Mouse (Mus musculus) heart, embryonic 16.5 days (tissue): ENCODE data around the gene Diras1. TPM values are rescaled to one million over a fixed set of nuclear protein-coding genes. Genes with fewer than 3 reads are reported as not detected.
"Not testable (repeated sequence)": the region's sequence is repeated elsewhere in the genome, so short reads cannot be mapped to it uniquely, and the experiment has no call there.

ENCODE experiments used
- ATAC-seq: fragments of 200-750 bp; cut with Nextera tagmentation; replicated peaks from 2 replicates; pipeline ENCODE4 v1.8.0; 2017; ENCODE audit warnings: moderate number of reproducible peaks; ENCODE audit not compliant: insufficient read depth, low FRiP score; ENCODE audit errors: extremely low read depth
- H3K27ac ChIP-seq: fragments of 300-500 bp; sonication (generic); 2 replicates; pipeline ENCODE4 v1.5.1; 2014; ENCODE audit warnings: mild to moderate bottlenecking, low read length, control low read depth, moderate library complexity
- H3K27me3 ChIP-seq: fragments of 300-500 bp; sonication (generic); 2 replicates; pipeline ENCODE4 v1.6.1; 2014; ENCODE audit warnings: low read length, mixed read lengths; ENCODE audit not compliant: control insufficient read depth, insufficient read depth
- H3K36me3 ChIP-seq: fragments of 300-500 bp; sonication (generic); 2 replicates; pipeline ENCODE4 v1.6.1; 2014; ENCODE audit not compliant: control insufficient read depth, insufficient read depth
- H3K4me1 ChIP-seq: fragments of 300-500 bp; sonication (generic); 2 replicates; pipeline ENCODE4 v1.6.1; 2014; ENCODE audit warnings: low read length, mixed read lengths; ENCODE audit not compliant: control insufficient read depth, insufficient read depth
- H3K4me2 ChIP-seq: fragments of 300-500 bp; sonication (generic); 2 replicates; pipeline ENCODE4 v1.6.1; 2014; ENCODE audit warnings: low read depth, mild to moderate bottlenecking, control low read depth, low read length
- H3K4me3 ChIP-seq: fragments of 300-500 bp; sonication (generic); 2 replicates; pipeline ENCODE4 v1.5.1; 2014; ENCODE audit warnings: mild to moderate bottlenecking, control low read depth, low read length
- H3K9ac ChIP-seq: fragments of 300-500 bp; sonication (generic); 2 replicates; pipeline ENCODE4 v1.6.1; 2014; ENCODE audit warnings: low read length, control low read depth
- H3K9me3 ChIP-seq: fragments of 300-500 bp; sonication (generic); replicated peaks from 2 replicates; pipeline ENCODE4 v1.6.1; 2016; ENCODE audit warnings: low read length; ENCODE audit not compliant: control insufficient read depth
- WGBS: fragments of 180-500 bp; shearing (Covaris S2); extraction: QIAGEN DNeasy Blood & Tissue Kit; methylation state at CpG from one replicate; pipeline ENCODE4 v1.1.7; 2014; 5-methylcytosine and 5-hydroxymethylcytosine counted together
- polyA plus RNA-seq: library from polyadenylated mRNA; unstranded; fragments of >200 nt; fragmentation: Nextera tagmentation; extraction: Ambion mirVana; gene quantifications from 2 replicates; pipeline ENCODE4 v1.2.1, GENCODE M21; 2015

The Diras1 gene
- polyA plus RNA-seq, 1 experiment from 2014 or later = 0.09 TPM

DNA sequence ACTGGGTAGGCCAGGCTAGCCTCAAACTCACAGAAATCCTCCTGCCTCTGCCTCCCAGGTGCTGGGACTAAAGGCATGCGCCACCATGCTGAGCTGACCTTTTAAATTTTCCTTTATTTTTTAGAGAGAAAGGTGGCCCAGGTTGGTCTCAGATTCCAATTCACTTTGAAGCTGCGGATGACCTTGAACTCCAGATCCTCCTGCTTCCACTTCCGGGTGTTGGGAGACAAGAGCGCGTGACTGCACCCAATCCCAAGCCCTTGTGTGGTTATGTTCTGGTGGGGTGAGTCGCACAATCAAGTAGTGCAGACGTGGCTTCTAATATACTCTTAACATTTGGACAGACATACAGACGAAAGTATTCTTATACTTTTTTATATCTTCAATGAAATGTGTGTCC is 29.0 kb downstream of the Diras1 start:
- Histone ChIP-seq H3K4me3 (no peak overlapping the region), H3K4me2 (no peak overlapping the region), H3K27me3 (peaks cover 23% of the 10 kb centered on the region), H3K27ac (no peak overlapping the region), H3K36me3 (no peaks in the 10 kb centered on the region), H3K9me3 (no peaks in the 10 kb centered on the region), H3K4me1 (peaks cover 17% of the 10 kb centered on the region), H3K9ac (no peak overlapping the region)
- WGBS = 90% methylated on average over 8 of the region's 8 CpGs
- ATAC-seq = no peak

DNA sequence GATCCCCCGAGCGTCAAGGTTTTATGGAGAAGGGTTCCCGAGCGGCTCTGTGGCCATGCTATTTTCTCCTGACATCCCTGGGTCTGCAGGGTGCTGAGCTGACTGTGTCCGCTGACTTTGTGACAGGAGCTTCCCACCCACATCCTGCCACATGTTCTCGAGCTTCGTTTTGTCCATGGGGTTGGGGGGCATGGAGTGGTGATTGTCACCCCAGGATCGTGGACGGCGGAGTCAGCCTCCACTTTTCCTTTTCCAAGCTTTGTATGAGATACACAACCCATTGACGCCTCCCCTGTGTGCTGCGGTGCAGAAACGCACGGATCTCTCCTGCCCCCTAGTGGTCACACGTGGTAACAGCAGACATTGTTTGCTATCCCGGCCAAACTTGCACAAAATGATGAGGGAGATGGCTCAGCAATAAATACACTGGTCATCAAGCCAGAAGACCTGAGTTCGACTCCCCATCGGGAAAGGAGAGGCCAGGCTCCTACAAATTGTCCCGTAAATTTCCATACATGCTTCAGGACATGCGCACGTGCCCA is 30.3 kb downstream of the Diras1 start:
- Histone ChIP-seq H3K4me3 (no peak overlapping the region), H3K36me3 (no peaks in the 10 kb centered on the region), H3K9ac (no peak overlapping the region), H3K9me3 (0 out of 2 replicates have a peak, but pooled peaks cover 2% of the 10 kb centered on the region), H3K4me2 (peak overlapping the region; percentile 55), H3K27me3 (peaks cover 23% of the 10 kb centered on the region), H3K27ac (no peak overlapping the region), H3K4me1 (peaks cover 14% of the 10 kb centered on the region)
- 13% methylated on average over 21 of the region's 21 CpGs for WGBS
- 0 out of 2 replicates have a peak, but pooled peaks have one; percentile 33 for ATAC-seq

DNA sequence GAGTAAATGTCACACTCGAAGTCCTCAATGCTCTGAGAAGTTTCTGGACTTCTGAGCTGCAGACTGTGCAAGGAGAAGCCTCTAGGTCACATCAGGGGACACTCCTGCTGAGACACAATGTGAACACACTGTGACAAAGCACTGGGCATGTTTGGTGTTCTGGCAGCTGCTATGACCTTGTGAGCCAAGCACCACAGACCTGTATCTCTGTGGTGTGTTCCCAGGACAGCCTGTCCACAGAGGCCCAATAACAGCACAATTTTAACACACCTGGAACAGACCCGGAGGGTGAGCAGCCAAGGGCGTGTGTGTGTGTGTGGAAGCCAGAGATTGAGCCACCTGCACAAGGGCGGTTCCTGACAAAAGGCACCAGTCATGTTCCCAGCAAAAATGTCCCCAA is 30.8 kb downstream of the Diras1 start:
- H3K27ac ChIP-seq = no peak overlapping the region
- no peak overlapping the region for H3K4me3 ChIP-seq
- peaks cover 22% of the 10 kb centered on the region for H3K27me3 ChIP-seq
- peaks cover 13% of the 10 kb centered on the region for H3K4me1 ChIP-seq
- no peak overlapping the region for H3K9ac ChIP-seq
- no peaks in the 10 kb centered on the region for H3K36me3 ChIP-seq
- H3K4me2 ChIP-seq = peak overlapping the region; percentile 55; the same call in 1 of the 2 replicates
- WGBS = 40% methylated on average over 4 of the region's 4 CpGs
- 0 out of 2 replicates have a peak, but pooled peaks cover 2% of the 10 kb centered on the region for H3K9me3 ChIP-seq
- no peak for ATAC-seq

DNA sequence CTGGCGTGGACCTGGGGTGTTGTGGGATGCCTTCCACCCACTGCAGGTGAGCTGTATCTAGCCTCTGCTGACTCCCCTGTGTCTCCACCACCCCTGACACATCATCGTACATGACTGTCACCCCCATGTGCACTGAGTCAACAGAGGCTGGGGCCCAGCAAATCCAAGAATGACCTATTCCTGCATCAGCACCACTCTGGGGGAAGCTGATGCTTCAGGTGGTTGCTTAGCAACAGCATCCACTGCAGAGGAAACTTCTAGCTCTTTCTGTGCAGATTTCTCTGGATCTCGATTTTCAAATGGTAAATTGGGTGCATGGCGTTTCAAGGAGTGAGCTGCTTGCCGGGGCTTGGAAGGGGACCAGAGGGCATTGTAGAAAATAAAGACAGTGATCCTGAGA is 32.2 kb downstream of the Diras1 start:
- Histone ChIP-seq H3K36me3 (no peaks in the 10 kb centered on the region), H3K27ac (no peak overlapping the region), H3K4me3 (no peak overlapping the region), H3K4me1 (peaks cover 9% of the 10 kb centered on the region), H3K27me3 (peaks cover 15% of the 10 kb centered on the region), H3K9ac (no peak overlapping the region), H3K9me3 (0 out of 2 replicates have a peak, but pooled peaks cover 2% of the 10 kb centered on the region), H3K4me2 (no peak overlapping the region)
- no peak for ATAC-seq
- 68% methylated on average over 5 of the region's 5 CpGs for WGBS

DNA sequence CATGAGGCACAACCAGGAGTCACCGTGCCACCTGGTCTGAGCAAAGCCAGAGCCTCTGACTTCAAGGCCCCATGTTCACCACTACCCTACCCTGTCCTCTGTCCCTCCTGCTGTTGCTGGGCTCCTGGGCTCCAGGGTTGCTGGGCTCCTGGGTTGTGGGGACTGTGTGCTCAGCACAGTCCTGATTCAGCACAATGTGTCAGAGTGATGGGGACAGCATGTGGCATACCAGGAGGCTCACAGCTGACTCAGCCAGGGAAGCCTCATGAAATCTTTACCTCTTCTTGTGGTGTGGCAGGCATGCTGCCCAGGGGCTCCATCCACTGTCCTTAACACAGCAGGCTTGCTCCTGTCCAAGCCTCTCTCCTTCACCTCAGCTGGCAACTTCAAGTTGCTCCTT is 33.5 kb downstream of the Diras1 start:
- H3K4me3 ChIP-seq = no peak overlapping the region
- 82% methylated on average over 1 of the region's 1 CpGs for WGBS
- no peak for ATAC-seq
- H3K27ac ChIP-seq = no peak overlapping the region
- 0 out of 2 replicates have a peak, but pooled peaks cover 2% of the 10 kb centered on the region for H3K9me3 ChIP-seq
- H3K36me3 ChIP-seq = no peaks in the 10 kb centered on the region
- peaks cover 17% of the 10 kb centered on the region for H3K4me1 ChIP-seq
- peaks cover 6% of the 10 kb centered on the region; the same call in 1 of the 2 replicates for H3K27me3 ChIP-seq
- H3K9ac ChIP-seq = no peak overlapping the region
- no peak overlapping the region for H3K4me2 ChIP-seq

DNA sequence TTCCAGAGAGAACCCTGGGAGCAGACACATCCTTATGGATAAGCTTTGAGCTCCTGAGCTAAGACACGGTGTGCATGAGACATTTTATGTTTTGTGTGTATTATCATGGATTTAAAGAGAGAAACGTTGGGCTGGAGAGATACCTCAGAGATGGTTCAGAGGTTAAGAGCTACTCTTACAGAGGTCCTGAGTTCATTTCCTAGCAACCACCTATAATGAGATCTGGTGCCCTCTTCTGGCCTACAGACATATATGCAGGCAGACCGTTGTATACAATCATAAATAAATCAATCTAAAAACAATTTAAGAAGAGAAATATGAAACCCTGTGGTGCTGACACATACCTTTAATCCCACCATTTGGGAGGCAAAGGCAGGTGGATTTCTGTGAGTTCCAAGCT is 34.5 kb downstream of the Diras1 start:
- Histone ChIP-seq H3K36me3 (no peaks in the 10 kb centered on the region), H3K4me3 (no peak overlapping the region), H3K9me3 (0 out of 2 replicates have a peak, but pooled peaks cover 2% of the 10 kb centered on the region), H3K27me3 (peaks cover 6% of the 10 kb centered on the region; the same call in 1 of the 2 replicates), H3K27ac (no peak overlapping the region), H3K9ac (no peak overlapping the region), H3K4me2 (no peak overlapping the region), H3K4me1 (peaks cover 21% of the 10 kb centered on the region)
- ATAC-seq = no peak
- 11% methylated on average over 3 of the region's 3 CpGs for WGBS

DNA sequence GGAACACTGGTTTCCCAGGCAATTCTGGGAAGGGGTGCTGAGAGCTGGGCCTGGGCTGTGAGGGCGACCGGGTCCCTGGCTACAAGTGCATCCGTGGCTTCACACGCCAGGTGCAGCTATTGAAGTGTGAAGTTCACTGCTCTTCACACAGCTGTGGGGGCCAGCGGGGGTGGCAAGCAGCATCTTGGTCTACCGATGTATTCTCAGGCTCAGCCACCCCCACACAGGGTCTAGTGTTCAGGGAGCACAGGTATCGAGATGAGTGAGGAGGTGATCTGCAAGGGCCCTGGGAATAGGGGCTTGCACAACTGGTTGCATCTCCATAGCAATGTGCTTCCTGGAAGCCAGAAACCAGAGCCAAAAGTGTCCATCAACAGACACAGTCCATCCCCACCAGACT is 35.1 kb downstream of the Diras1 start:
- peaks cover 6% of the 10 kb centered on the region; the same call in 1 of the 2 replicates for H3K27me3 ChIP-seq
- no peak overlapping the region for H3K27ac ChIP-seq
- no peak overlapping the region for H3K4me3 ChIP-seq
- H3K9me3 ChIP-seq = 0 out of 2 replicates have a peak, but pooled peaks cover 2% of the 10 kb centered on the region
- ATAC-seq = no peak
- no peak overlapping the region for H3K9ac ChIP-seq
- no peaks in the 10 kb centered on the region for H3K36me3 ChIP-seq
- H3K4me2 ChIP-seq = no peak overlapping the region
- peaks cover 27% of the 10 kb centered on the region for H3K4me1 ChIP-seq
- 69% methylated on average over 7 of the region's 7 CpGs for WGBS

DNA sequence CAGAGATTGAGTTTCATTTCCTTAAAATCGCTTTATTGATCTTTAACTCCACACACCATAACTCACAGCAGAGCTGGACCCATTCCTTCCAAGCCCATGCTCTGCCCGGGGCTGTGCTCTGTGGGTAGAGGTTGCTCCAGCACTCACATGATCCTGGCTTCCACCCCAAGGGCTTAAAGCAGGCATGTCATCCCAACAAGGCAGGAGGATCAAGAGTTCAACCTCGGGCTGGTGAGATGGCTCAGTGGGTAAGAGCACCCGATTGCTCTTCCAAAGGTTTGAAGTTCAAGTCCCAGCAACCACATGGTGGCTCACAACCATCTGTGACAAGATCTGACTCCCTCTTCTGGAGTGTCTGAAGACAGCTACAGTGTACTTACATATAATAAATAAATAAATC is 35.6 kb downstream of the Diras1 start:
- H3K27me3 ChIP-seq, H3K9ac ChIP-seq, ATAC-seq, H3K36me3 ChIP-seq, H3K27ac ChIP-seq, H3K9me3 ChIP-seq, H3K4me3 ChIP-seq, H3K4me2 ChIP-seq: not testable (repeated sequence)
- WGBS = 54% methylated on average over 4 of the region's 4 CpGs
- H3K4me1 ChIP-seq = peaks cover 27% of the 10 kb centered on the region

DNA sequence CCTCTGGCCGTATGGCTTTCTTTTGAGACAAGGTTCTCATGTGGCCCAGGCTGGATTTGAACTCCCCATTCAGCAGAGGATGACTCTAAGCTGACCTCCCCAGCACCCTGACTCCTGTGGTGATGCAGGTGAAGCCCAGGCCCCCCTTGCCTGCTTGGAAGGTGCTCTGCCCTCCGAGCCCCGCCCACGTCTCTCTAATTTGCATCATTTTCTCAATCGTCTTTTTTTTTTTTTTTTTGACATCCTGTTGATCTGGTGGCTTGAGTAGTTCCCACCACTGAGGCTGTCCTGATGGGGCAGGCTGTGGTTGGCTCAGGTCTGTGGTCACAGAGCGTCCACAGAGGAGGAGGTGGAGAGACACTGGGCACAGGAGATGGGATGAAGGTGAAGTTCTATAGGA is 36.0 kb downstream of the Diras1 start:
- no peak for ATAC-seq
- WGBS = 56% methylated on average over 6 of the region's 6 CpGs
- Histone ChIP-seq H3K27me3 (peaks cover 3% of the 10 kb centered on the region), H3K4me3 (no peak overlapping the region), H3K4me2 (no peak overlapping the region), H3K27ac (no peak overlapping the region), H3K9ac (no peak overlapping the region), H3K9me3 (0 out of 2 replicates have a peak, but pooled peaks cover 2% of the 10 kb centered on the region), H3K4me1 (peaks cover 23% of the 10 kb centered on the region), H3K36me3 (no peaks in the 10 kb centered on the region)
